Comparison of ENCODE assay signal across 14 mouse cellular contexts in genomic region chr11:46075507-46075906, GRCm38 (mm10).
"Had no signal": no experiment of that assay in that cellular context is flagged by ENCODE, and none has a peak within 500 bp of the region (broad histone marks: within the 10 kb centered on the region; RNA-seq: fewer than 3 reads in every experiment).

No protein-coding gene starts in this region.

- H3K27ac ChIP-seq: left cerebral cortex, adult 2 months; limb, embryonic 10.5 days; midbrain, embryonic 10.5 days; neural tube, embryonic 13.5 days; stomach, postnatal 0 days had no signal

- H3K9me3 ChIP-seq: limb, embryonic 10.5 days; lung, embryonic 15.5 days; neural tube, embryonic 13.5 days had no signal

- DNase-seq: kidney, adult 2 months; kidney, postnatal 25 days; retina, postnatal 1 day; right cerebral cortex, postnatal 4 days; thymus, adult 18-20 months; thymus, postnatal 14 days had no signal

- H3K27me3 ChIP-seq: lung, embryonic 15.5 days; neural tube, embryonic 13.5 days had no signal

- ATAC-seq: intestine, embryonic 16.5 days; midbrain, embryonic 16.5 days had no signal

- H3K4me3 ChIP-seq: left cerebral cortex, adult 2 months; limb, embryonic 10.5 days; lung, embryonic 15.5 days; midbrain, embryonic 10.5 days; neural tube, embryonic 13.5 days had no signal

- H3K4me2 ChIP-seq: lung, embryonic 15.5 days; neural tube, embryonic 13.5 days had no signal

- H3K9ac ChIP-seq: lung, embryonic 15.5 days; neural tube, embryonic 13.5 days had no signal
